Mouse (Mus musculus) ES-Bruce4 (cell line): Measurements from ENCODE around the gene Hist2h2bb.

Experiments used
- EP300 ChIP-seq: IDR thresholded peaks from 2 replicates; pipeline ENCODE4 v1.6.1; 2011; ENCODE audit warnings: low read depth, low read length; ENCODE audit not compliant: insufficient read depth
- POLR2A ChIP-seq: IDR thresholded peaks from one replicate; pipeline ENCODE4 v1.8.1; 2011; ENCODE audit warnings: low read length; ENCODE audit not compliant: insufficient read depth

- TF ChIP-seq POLR2A (no peak), EP300 (no peak)
These were observed 37.8 kb upstream of the Hist2h2bb start for GRCm38 (mm10) chr3:96231758-96232120.
